Mouse (Mus musculus) heart, adult 2 months (tissue): ENCODE measurements around the gene Ell. TPM values are rescaled to one million over a fixed set of nuclear protein-coding genes. Genes with fewer than 3 reads are reported as not detected.

Experiments
- DNase-seq, 2 experiments: peaks; one replicate each; pipeline ENCODE4 v3.0.0; 2021
- H3K27ac ChIP-seq: fragments of 200-600 bp; 2 replicates; pipeline ENCODE4 v1.8.1; 2022
- H3K27me3 ChIP-seq: fragments of 200-500 bp; 2 replicates; pipeline ENCODE4 v1.6.1; 2012; ENCODE audit warnings: mild to moderate bottlenecking, low read length, inconsistent platforms, mixed read lengths; ENCODE audit not compliant: control insufficient read depth, insufficient read depth
- H3K36me3 ChIP-seq: fragments of 200-500 bp; 2 replicates; pipeline ENCODE4 v1.6.1; 2012; ENCODE audit warnings: low read length, inconsistent platforms; ENCODE audit not compliant: control insufficient read depth, insufficient read depth
- H3K4me1 ChIP-seq: fragments of 200-500 bp; 2 replicates; pipeline ENCODE4 v1.6.1; 2011; ENCODE audit warnings: low read length; ENCODE audit not compliant: control insufficient read depth, insufficient read depth
- H3K4me3 ChIP-seq: fragments of 200-600 bp; 2 replicates; pipeline ENCODE4 v1.8.1; 2022
- H3K79me2 ChIP-seq: fragments of 200-500 bp; replicated peaks from 2 replicates; pipeline ENCODE4 v1.6.1; 2012; ENCODE audit warnings: mild to moderate bottlenecking, inconsistent platforms, low read length, moderate library complexity, mixed read lengths; ENCODE audit not compliant: control insufficient read depth, insufficient read depth
- H3K9ac ChIP-seq: fragments of 200-500 bp; 2 replicates; pipeline ENCODE4 v1.6.1; 2012; ENCODE audit warnings: low read depth, mild to moderate bottlenecking, control low read depth, inconsistent platforms, low read length, mixed read lengths
- CTCF ChIP-seq: fragments of 200-600 bp; IDR thresholded peaks from 2 replicates; pipeline ENCODE4 v1.8.1; 2022; ENCODE audit warnings: antibody characterized with exemption, mild to moderate bottlenecking, moderate library complexity
- EP300 ChIP-seq: fragments of 200-500 bp; IDR thresholded peaks from 2 replicates; pipeline ENCODE4 v1.6.1; 2011; ENCODE audit warnings: low read depth, low read length, control low read depth; ENCODE audit not compliant: insufficient read depth
- POLR2A ChIP-seq: fragments of 200-500 bp; IDR thresholded peaks from 2 replicates; pipeline ENCODE4 v1.6.1; 2011; ENCODE audit warnings: mild to moderate bottlenecking, low read depth, low read length, control low read depth; ENCODE audit not compliant: insufficient read depth
- WGBS: fragments of 180-500 bp; shearing (Covaris S2); methylation state at CpG from one replicate; pipeline ENCODE4 v1.1.7; 2018; 5-methylcytosine and 5-hydroxymethylcytosine counted together
- intact Hi-C: fragments of 180-260 bp; cut with DNase I; formaldehyde crosslinking; loops from one replicate; pipeline ENCODE4 v1.15.1; 2025
- polyA plus RNA-seq: library from polyadenylated mRNA; depleted of rRNA; stranded (reverse); fragments of >200 nt; gene quantifications from 2 replicates; pipeline ENCODE4 v1.2.3, GENCODE M21; 2012
- total RNA-seq, 2 experiments: library from RNA; stranded (reverse); gene quantifications; 2 replicates each; pipeline ENCODE4 v1.2.3; 2021

Ell gene
- total and polyA plus RNA-seq, 3 experiments = 9.6 to 12.7 (median 12.0) TPM

GRCm38 (mm10) chr8:70529741-70530161 lies 9.5 kb upstream of the Ell start:
- no peak overlapping the region for H3K9ac ChIP-seq
- TF ChIP-seq EP300 (no peak), POLR2A (no peak), CTCF (no peak)
- intact Hi-C loops = loop anchor here (10.0 kb wide), 1 partner anchor 245 kb away; the partner anchor contains the start of gene Pik3r2
- no peak overlapping the region for H3K4me3 ChIP-seq
- WGBS = 86% methylated on average over 3 of the region's 3 CpGs
- no peak for DNase-seq
- no peaks in the 10 kb centered on the region for H3K27me3 ChIP-seq
- H3K4me1 ChIP-seq = peaks cover 3% of the 10 kb centered on the region; the same call in 1 of the 2 replicates
- peaks cover 1% of the 10 kb centered on the region; the same call in 1 of the 2 replicates for H3K79me2 ChIP-seq
- no peak overlapping the region for H3K27ac ChIP-seq
- H3K36me3 ChIP-seq = no peaks in the 10 kb centered on the region

- no peak overlapping the region for H3K9ac ChIP-seq
- peaks cover 1% of the 10 kb centered on the region; the same call in 1 of the 2 replicates for H3K79me2 ChIP-seq
- WGBS = 96% methylated on average over 2 of the region's 2 CpGs
- H3K36me3 ChIP-seq = no peaks in the 10 kb centered on the region
- peaks cover 3% of the 10 kb centered on the region; the same call in 1 of the 2 replicates for H3K4me1 ChIP-seq
- no peaks in the 10 kb centered on the region for H3K27me3 ChIP-seq
- DNase-seq = no peak
- TF ChIP-seq EP300 (no peak), CTCF (peak; percentile 9; the same call in 1 of the 2 replicates), POLR2A (no peak)
- no peak overlapping the region for H3K4me3 ChIP-seq
- H3K27ac ChIP-seq = no peak overlapping the region
- intact Hi-C loops = no loop called here
These were observed 8.9 kb upstream of the Ell start for GRCm38 (mm10) chr8:70530314-70530713.

GRCm38 (mm10) chr8:70534281-70534680 lies 5.0 kb upstream of the Ell start:
- H3K36me3 ChIP-seq = no peaks in the 10 kb centered on the region
- no peak overlapping the region for H3K27ac ChIP-seq
- DNase-seq = no peak
- no peaks in the 10 kb centered on the region for H3K27me3 ChIP-seq
- TF ChIP-seq POLR2A (no peak), EP300 (no peak), CTCF (no peak)
- no peak overlapping the region for H3K4me3 ChIP-seq
- H3K79me2 ChIP-seq = 0 out of 2 replicates have a peak, but pooled peaks cover 1% of the 10 kb centered on the region
- no peak overlapping the region for H3K9ac ChIP-seq
- 0 out of 2 replicates have a peak, but pooled peaks cover 1% of the 10 kb centered on the region for H3K4me1 ChIP-seq
- intact Hi-C loops = no loop called here
- 93% methylated on average over 12 of the region's 12 CpGs for WGBS

- peaks cover 3% of the 10 kb centered on the region for H3K4me1 ChIP-seq
- H3K4me3 ChIP-seq = no peak overlapping the region
- peaks cover 3% of the 10 kb centered on the region; the same call in 1 of the 2 replicates for H3K79me2 ChIP-seq
- H3K9ac ChIP-seq = no peak overlapping the region
- H3K36me3 ChIP-seq = no peaks in the 10 kb centered on the region
- no peak for DNase-seq
- WGBS = 88% methylated on average over 3 of the region's 3 CpGs
- H3K27ac ChIP-seq = no peak overlapping the region
- intact Hi-C loops = no loop called here
- TF ChIP-seq EP300 = no peak
- TF ChIP-seq POLR2A = no peak
- TF ChIP-seq CTCF = no peak
- H3K27me3 ChIP-seq = no peaks in the 10 kb centered on the region
These were observed 4.0 kb upstream of the Ell start for GRCm38 (mm10) chr8:70535221-70535620.

GRCm38 (mm10) chr8:70535701-70536100 lies 3.6 kb upstream of the Ell start:
- DNase-seq = no peak
- Histone ChIP-seq H3K79me2 (peaks cover 3% of the 10 kb centered on the region; the same call in 1 of the 2 replicates), H3K9ac (no peak overlapping the region), H3K36me3 (no peaks in the 10 kb centered on the region; the same call in 1 of the 2 replicates), H3K4me3 (no peak overlapping the region), H3K27me3 (no peaks in the 10 kb centered on the region), H3K4me1 (peaks cover 6% of the 10 kb centered on the region), H3K27ac (no peak overlapping the region)
- intact Hi-C loops = no loop called here
- TF ChIP-seq POLR2A (no peak), CTCF (no peak), EP300 (no peak)
- WGBS = 84% methylated on average over 2 of the region's 2 CpGs

GRCm38 (mm10) chr8:70538024-70538579 lies 1.2 kb upstream of the Ell start:
- peak overlapping the region; percentile 85 for H3K4me3 ChIP-seq
- H3K9ac ChIP-seq = peak overlapping the region; percentile 51
- H3K36me3 ChIP-seq = no peaks in the 10 kb centered on the region; the same call in 1 of the 2 replicates
- H3K27me3 ChIP-seq = no peaks in the 10 kb centered on the region
- peak; percentile 54 for TF ChIP-seq POLR2A
- no peak for TF ChIP-seq CTCF
- TF ChIP-seq EP300 = no peak
- 8% methylated on average over 24 of the region's 24 CpGs for WGBS
- H3K4me1 ChIP-seq = peaks cover 14% of the 10 kb centered on the region
- peaks cover 3% of the 10 kb centered on the region for H3K79me2 ChIP-seq
- intact Hi-C loops = no loop called here
- peak overlapping the region; percentile 93 for H3K27ac ChIP-seq
- DNase-seq = peak; percentile 71 to 83
